Mouse (Mus musculus): Measurements from ENCODE around the gene Pax2. TPM values are rescaled to one million over a fixed set of nuclear protein-coding genes. Genes with fewer than 3 reads are reported as not detected.

Gene Pax2
- 7.4 and 8.0 TPM in 2 replicates for polyA plus RNA-seq (2014; fragmentation: Nextera tagmentation; extraction: Ambion mirVana)

GRCm38 (mm10) chr19:44755693-44756420 is at the start of gene Pax2:
TSS of gene Pax2 (plus strand) at chr19:44756045.
- peak within 1 kb of the TSS; percentile 47 for H3K4me3 ChIP-seq (ENCODE audit: low read depth, low read length)
- peak within 1 kb of the TSS; percentile 63 for H3K9ac ChIP-seq (ENCODE audit: low read length)
- H3K27ac ChIP-seq (ENCODE audit: low read depth, low read length) = peak within 1 kb of the TSS; percentile 78
- H3K36me3 ChIP-seq (ENCODE audit: control insufficient read depth, insufficient read depth, low read length) = no peaks in the 10 kb centered on the region
- H3K27me3 ChIP-seq (ENCODE audit: control insufficient read depth, insufficient read depth, low read length) = peaks cover 91% of the 10 kb centered on the region
- H3K9me3 ChIP-seq (ENCODE audit: control insufficient read depth, low read length) = no peaks in the 10 kb centered on the region
- peaks cover 17% of the 10 kb centered on the region for H3K4me1 ChIP-seq (ENCODE audit: control insufficient read depth, insufficient read depth, low read length)
- ATAC-seq (ENCODE audit: insufficient read depth, low FRiP score, low TSS enrichment) (peak; percentile 56), DNase-seq (ENCODE audit: low spot score) (peak; percentile 63)
- peak within 1 kb of the TSS; percentile 71 for H3K4me2 ChIP-seq (ENCODE audit: low read depth)
- under 1% methylated on average over 52 of the region's 52 CpGs for WGBS

- DNase-seq (ENCODE audit: low spot score) = no peak
- Histone ChIP-seq H3K27me3 (ENCODE audit: control insufficient read depth, insufficient read depth, low read length) (no peaks in the 10 kb centered on the region), H3K36me3 (ENCODE audit: control insufficient read depth, insufficient read depth, low read length) (no peaks in the 10 kb centered on the region), H3K4me1 (ENCODE audit: control insufficient read depth, insufficient read depth, low read length) (no peaks in the 10 kb centered on the region), H3K4me3 (ENCODE audit: low read depth, low read length) (no peak overlapping the region), H3K4me2 (ENCODE audit: low read depth) (no peak overlapping the region), H3K27ac (ENCODE audit: low read depth, low read length) (no peak overlapping the region), H3K9ac (ENCODE audit: low read length) (no peak overlapping the region), H3K9me3 (ENCODE audit: control insufficient read depth, low read length) (no peaks in the 10 kb centered on the region)
- 81% methylated on average over 3 of the region's 3 CpGs for WGBS
- no peak for ATAC-seq (ENCODE audit: insufficient read depth, low FRiP score, low TSS enrichment)
Observed at GRCm38 (mm10) chr19:44708885-44709284, 47.0 kb upstream of the Pax2 start.

GRCm38 (mm10) chr19:44716731-44717600 is 38.9 kb upstream of the Pax2 start:
- peak overlapping the region; percentile 5; the same call in 1 of the 2 replicates for H3K4me2 ChIP-seq (ENCODE audit: low read depth)
- peaks cover 10% of the 10 kb centered on the region for H3K4me1 ChIP-seq (ENCODE audit: control insufficient read depth, insufficient read depth, low read length)
- H3K27me3 ChIP-seq (ENCODE audit: control insufficient read depth, insufficient read depth, low read length) = peaks cover 23% of the 10 kb centered on the region
- ATAC-seq (ENCODE audit: insufficient read depth, low FRiP score, low TSS enrichment) (no peak), DNase-seq (ENCODE audit: low spot score) (peak; percentile 57)
- no peak overlapping the region for H3K9ac ChIP-seq (ENCODE audit: low read length)
- H3K9me3 ChIP-seq (ENCODE audit: control insufficient read depth, low read length) = no peaks in the 10 kb centered on the region
- H3K36me3 ChIP-seq (ENCODE audit: control insufficient read depth, insufficient read depth, low read length) = no peaks in the 10 kb centered on the region
- no peak overlapping the region for H3K4me3 ChIP-seq (ENCODE audit: low read depth, low read length)
- 61% methylated on average over 22 of the region's 22 CpGs for WGBS
- H3K27ac ChIP-seq (ENCODE audit: low read depth, low read length) = 0 out of 2 replicates have a peak overlapping the region, but pooled peaks have one; percentile 40

- H3K4me2 ChIP-seq (ENCODE audit: low read depth) = peak overlapping the region; percentile 64
- WGBS = under 1% methylated on average over 27 of the region's 30 CpGs
- no peaks in the 10 kb centered on the region for H3K36me3 ChIP-seq (ENCODE audit: control insufficient read depth, insufficient read depth, low read length)
- DNase-seq (ENCODE audit: low spot score) = peak; percentile 53
- peaks cover 14% of the 10 kb centered on the region for H3K4me1 ChIP-seq (ENCODE audit: control insufficient read depth, insufficient read depth, low read length)
- H3K9ac ChIP-seq (ENCODE audit: low read length) = peak overlapping the region; percentile 1; the same call in 1 of the 2 replicates
- H3K27me3 ChIP-seq (ENCODE audit: control insufficient read depth, insufficient read depth, low read length) = peaks cover 45% of the 10 kb centered on the region
- H3K4me3 ChIP-seq (ENCODE audit: low read depth, low read length) = peak overlapping the region; percentile 30
- H3K27ac ChIP-seq (ENCODE audit: low read depth, low read length) = peak overlapping the region; percentile 50; the same call in 1 of the 2 replicates
- H3K9me3 ChIP-seq (ENCODE audit: control insufficient read depth, low read length) = no peaks in the 10 kb centered on the region
- ATAC-seq (ENCODE audit: insufficient read depth, low FRiP score, low TSS enrichment) = 0 out of 2 replicates have a peak, but pooled peaks have one; percentile 20
Observed at GRCm38 (mm10) chr19:44719292-44720193, 36.3 kb upstream of the Pax2 start.

- WGBS = under 1% methylated on average over 29 of the region's 29 CpGs
- peaks cover 52% of the 10 kb centered on the region for H3K27me3 ChIP-seq (ENCODE audit: control insufficient read depth, insufficient read depth, low read length)
- 0 out of 2 replicates have a peak overlapping the region, but pooled peaks have one; percentile 38 for H3K9ac ChIP-seq (ENCODE audit: low read length)
- no peaks in the 10 kb centered on the region for H3K36me3 ChIP-seq (ENCODE audit: control insufficient read depth, insufficient read depth, low read length)
- ATAC-seq (ENCODE audit: insufficient read depth, low FRiP score, low TSS enrichment) (no peak), DNase-seq (ENCODE audit: low spot score) (peak; percentile 42)
- H3K4me2 ChIP-seq (ENCODE audit: low read depth) = peak overlapping the region; percentile 64
- peaks cover 14% of the 10 kb centered on the region for H3K4me1 ChIP-seq (ENCODE audit: control insufficient read depth, insufficient read depth, low read length)
- peak overlapping the region; percentile 30 for H3K4me3 ChIP-seq (ENCODE audit: low read depth, low read length)
- no peaks in the 10 kb centered on the region for H3K9me3 ChIP-seq (ENCODE audit: control insufficient read depth, low read length)
- H3K27ac ChIP-seq (ENCODE audit: low read depth, low read length) = 0 out of 2 replicates have a peak overlapping the region, but pooled peaks have one; percentile 7
Observed at GRCm38 (mm10) chr19:44720194-44720521, 35.7 kb upstream of the Pax2 start.

- Histone ChIP-seq H3K27ac (ENCODE audit: low read depth, low read length) (0 out of 2 replicates have a peak overlapping the region, but pooled peaks have one; percentile 23), H3K27me3 (ENCODE audit: control insufficient read depth, insufficient read depth, low read length) (peaks cover 65% of the 10 kb centered on the region), H3K9me3 (ENCODE audit: control insufficient read depth, low read length) (no peaks in the 10 kb centered on the region), H3K4me2 (ENCODE audit: low read depth) (peak overlapping the region; percentile 36), H3K9ac (ENCODE audit: low read length) (peak overlapping the region; percentile 11; the same call in 1 of the 2 replicates), H3K4me3 (ENCODE audit: low read depth, low read length) (peak overlapping the region; percentile 18; the same call in 1 of the 2 replicates), H3K4me1 (ENCODE audit: control insufficient read depth, insufficient read depth, low read length) (peaks cover 14% of the 10 kb centered on the region), H3K36me3 (ENCODE audit: control insufficient read depth, insufficient read depth, low read length) (no peaks in the 10 kb centered on the region)
- whole genome bisulfite sequencing = under 1% methylated on average over 36 of the region's 36 CpGs
- ATAC-seq (ENCODE audit: insufficient read depth, low FRiP score, low TSS enrichment) (no peak), DNase-seq (ENCODE audit: low spot score) (no peak)
Observed at GRCm38 (mm10) chr19:44723611-44724440, 32.0 kb upstream of the Pax2 start.

- H3K27me3 ChIP-seq (ENCODE audit: control insufficient read depth, insufficient read depth, low read length) = peaks cover 57% of the 10 kb centered on the region
- H3K4me2 ChIP-seq (ENCODE audit: low read depth) = peak overlapping the region; percentile 81
- under 1% methylated on average over 55 of the region's 55 CpGs for WGBS
- 0 out of 2 replicates have a peak overlapping the region, but pooled peaks have one; percentile 20 for H3K27ac ChIP-seq (ENCODE audit: low read depth, low read length)
- DNase-seq (ENCODE audit: low spot score) (peak; percentile 70), ATAC-seq (ENCODE audit: insufficient read depth, low FRiP score, low TSS enrichment) (peak; percentile 60; the same call in 1 of the 2 replicates)
- H3K4me3 ChIP-seq (ENCODE audit: low read depth, low read length) = peak overlapping the region; percentile 57
- no peaks in the 10 kb centered on the region for H3K9me3 ChIP-seq (ENCODE audit: control insufficient read depth, low read length)
- H3K9ac ChIP-seq (ENCODE audit: low read length) = peak overlapping the region; percentile 93
- H3K36me3 ChIP-seq (ENCODE audit: control insufficient read depth, insufficient read depth, low read length) = no peaks in the 10 kb centered on the region
- peaks cover 3% of the 10 kb centered on the region; the same call in 1 of the 2 replicates for H3K4me1 ChIP-seq (ENCODE audit: control insufficient read depth, insufficient read depth, low read length)
Observed at GRCm38 (mm10) chr19:44725951-44726791, 29.7 kb upstream of the Pax2 start.
